Mouse (Mus musculus) embryonic fibroblast, embryonic 13.5 days (primary cell): Measurements from ENCODE around the gene Gm36245.

Experiments
- CTCF ChIP-seq: IDR thresholded peaks from 2 replicates; pipeline ENCODE4 v1.5.1; 2011; ENCODE audit warnings: mild to moderate bottlenecking, control low read depth, low read length, moderate library complexity, borderline replicate concordance; ENCODE audit not compliant: insufficient read depth
- POLR2A ChIP-seq: IDR thresholded peaks from 2 replicates; pipeline ENCODE4 v1.6.1; 2011; ENCODE audit warnings: low read depth, mild to moderate bottlenecking, control low read depth, low read length, moderate library complexity

DNA sequence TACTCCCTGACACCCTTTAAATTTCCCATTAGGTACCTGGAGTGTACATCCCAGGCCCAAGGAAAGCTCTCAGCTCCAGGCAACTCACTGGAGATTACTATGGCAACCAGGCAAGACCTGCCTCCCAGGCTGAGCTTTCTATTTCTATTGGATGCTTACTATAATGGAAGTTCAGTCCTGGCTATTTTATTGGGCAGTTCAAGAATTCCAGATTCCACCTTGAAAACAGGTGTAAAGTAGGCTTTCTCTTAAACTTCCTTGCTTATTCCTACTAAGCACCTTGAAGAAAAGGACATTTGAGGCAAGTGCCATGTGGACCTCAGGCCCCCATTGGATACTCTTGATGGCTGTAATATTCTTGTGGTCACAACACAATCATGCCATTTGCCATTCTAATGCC, 37.3 kb upstream of the Gm36245 start, which contains the start of gene 1700025B11Rik:
- TF ChIP-seq POLR2A: no peak
- no peak for TF ChIP-seq CTCF
